Mouse (Mus musculus): Measurements from ENCODE around the gene Vps37d. TPM values are rescaled to one million over a fixed set of nuclear protein-coding genes. Genes with fewer than 3 reads are reported as not detected.

Gene Vps37d
- polyA plus RNA-seq (2015; fragmentation: Nextera tagmentation; extraction: Ambion mirVana): 17.8 and 19.1 TPM in 2 replicates

DNA sequence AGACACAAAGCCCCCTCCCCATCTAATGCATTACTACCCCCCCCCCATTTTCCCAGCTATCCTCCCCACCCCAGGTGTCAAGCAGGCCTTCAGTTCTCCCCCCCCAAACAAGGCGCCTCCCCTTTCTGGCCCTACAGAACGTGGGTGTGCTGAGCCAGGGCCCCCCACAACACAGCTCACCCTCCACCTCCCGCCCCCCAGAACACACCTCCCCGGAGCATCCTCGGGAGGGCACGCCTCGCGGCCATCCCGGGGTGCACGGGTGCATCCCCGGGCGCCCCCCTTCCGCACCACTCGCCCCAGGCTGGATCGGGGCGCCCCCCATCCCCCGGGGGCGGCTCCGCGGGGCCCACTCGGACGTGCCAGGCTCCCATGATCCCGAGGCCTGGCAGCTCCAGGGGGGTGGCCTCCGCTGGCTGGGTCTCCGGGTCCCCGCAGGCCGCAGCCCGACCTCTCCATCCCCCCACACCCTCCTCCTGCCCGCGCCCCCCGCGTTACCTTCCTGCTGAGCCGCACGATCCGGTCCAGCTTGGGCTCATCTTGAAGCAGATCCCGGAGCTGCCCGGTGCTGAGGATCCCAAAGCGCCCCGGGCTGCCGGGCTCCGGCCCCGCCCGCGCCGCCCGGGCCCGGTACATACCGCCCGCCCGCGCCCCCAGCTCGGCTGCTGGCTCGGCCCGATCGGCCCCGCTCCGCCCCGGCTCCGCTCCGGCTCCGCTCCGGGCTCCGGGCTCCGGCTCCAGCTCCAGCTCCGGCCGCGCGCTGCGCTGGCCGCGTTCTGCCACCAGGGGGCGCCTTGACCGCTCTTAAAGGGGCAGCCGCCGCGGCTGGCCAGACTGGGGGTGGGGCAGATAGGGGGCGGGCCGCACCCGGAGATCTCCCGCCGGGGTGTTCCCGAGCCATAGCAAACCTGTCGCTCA is at the start of gene Vps37d:
Gene Vps37d, minus strand, starts transcription at position 703 of the 918 bp plus-strand sequence.
- H3K36me3 ChIP-seq (ENCODE audit: poor library complexity, severe bottlenecking): peaks cover 26% of the 10 kb centered on the region
- peak; percentile 85 for ATAC-seq
- WGBS: 0% methylated on average over 32 of the region's 83 CpGs
- peaks cover 25% of the 10 kb centered on the region for H3K4me1 ChIP-seq
- peak within 1 kb of the TSS; percentile 90 for H3K27ac ChIP-seq
- peak within 1 kb of the TSS; percentile 78 for H3K4me2 ChIP-seq
- no peaks in the 10 kb centered on the region for H3K9me3 ChIP-seq (replicated peaks)
- peak within 1 kb of the TSS; percentile 99 for H3K9ac ChIP-seq
- peaks cover 10% of the 10 kb centered on the region; the same call in 1 of the 2 replicates for H3K27me3 ChIP-seq
- peak within 1 kb of the TSS; percentile 100 for H3K4me3 ChIP-seq

DNA sequence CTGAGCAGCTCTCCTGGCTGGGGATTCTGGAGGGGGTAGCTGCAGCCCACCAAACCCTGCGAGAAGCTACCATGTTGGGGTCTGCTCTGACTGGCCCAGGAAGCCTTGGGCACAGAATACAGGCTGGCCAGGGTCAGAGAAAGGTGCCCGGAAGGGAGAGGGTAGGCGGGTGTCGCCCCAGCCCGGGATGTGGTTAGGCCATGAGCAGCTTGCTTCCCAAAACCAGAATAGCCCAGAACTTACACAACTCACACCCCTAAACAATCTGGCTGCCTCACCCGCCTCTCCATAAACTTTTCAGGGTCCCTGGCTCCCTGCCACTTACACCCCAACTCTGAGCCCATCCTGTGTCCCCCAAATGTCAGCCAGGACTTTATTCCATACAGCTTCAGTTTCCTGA is 49.6 kb upstream of the Vps37d start:
- Histone ChIP-seq H3K4me2 (no peak overlapping the region), H3K27ac (no peak overlapping the region), H3K36me3 (ENCODE audit: poor library complexity, severe bottlenecking) (no peaks in the 10 kb centered on the region), H3K27me3 (peaks cover 33% of the 10 kb centered on the region), H3K4me1 (no peaks in the 10 kb centered on the region), H3K4me3 (no peak overlapping the region), H3K9me3 (replicated peaks) (no peaks in the 10 kb centered on the region), H3K9ac (no peak overlapping the region)
- WGBS: 74% methylated on average over 6 of the region's 6 CpGs
- ATAC-seq: no peak

DNA sequence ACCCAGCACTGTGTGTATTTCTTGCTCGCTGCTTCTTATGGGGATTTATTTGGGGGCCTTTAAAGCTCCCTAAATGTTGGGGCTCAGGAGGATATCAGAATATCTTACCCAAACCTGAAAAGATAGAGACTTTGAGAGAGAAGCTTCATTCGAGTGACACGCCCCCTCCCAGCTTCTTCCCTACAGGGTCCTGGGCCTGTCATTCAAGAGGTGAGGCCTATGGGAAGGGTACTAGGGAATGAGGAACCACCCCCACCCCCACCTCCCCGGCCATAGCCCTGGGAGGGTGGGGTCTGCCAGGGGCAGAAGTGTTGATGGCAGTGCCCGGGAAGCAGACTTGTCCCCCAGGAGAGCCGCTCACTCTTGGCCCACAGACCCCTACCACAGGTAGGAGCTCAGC is 48.1 kb upstream of the Vps37d start:
- H3K36me3 ChIP-seq (ENCODE audit: poor library complexity, severe bottlenecking): no peaks in the 10 kb centered on the region
- H3K4me1 ChIP-seq: no peaks in the 10 kb centered on the region
- H3K9ac ChIP-seq: no peak overlapping the region
- WGBS: 68% methylated on average over 6 of the region's 6 CpGs
- H3K9me3 ChIP-seq (replicated peaks): no peaks in the 10 kb centered on the region
- no peak overlapping the region for H3K4me2 ChIP-seq
- H3K27ac ChIP-seq: no peak overlapping the region
- ATAC-seq: no peak
- peaks cover 32% of the 10 kb centered on the region for H3K27me3 ChIP-seq
- H3K4me3 ChIP-seq: no peak overlapping the region

DNA sequence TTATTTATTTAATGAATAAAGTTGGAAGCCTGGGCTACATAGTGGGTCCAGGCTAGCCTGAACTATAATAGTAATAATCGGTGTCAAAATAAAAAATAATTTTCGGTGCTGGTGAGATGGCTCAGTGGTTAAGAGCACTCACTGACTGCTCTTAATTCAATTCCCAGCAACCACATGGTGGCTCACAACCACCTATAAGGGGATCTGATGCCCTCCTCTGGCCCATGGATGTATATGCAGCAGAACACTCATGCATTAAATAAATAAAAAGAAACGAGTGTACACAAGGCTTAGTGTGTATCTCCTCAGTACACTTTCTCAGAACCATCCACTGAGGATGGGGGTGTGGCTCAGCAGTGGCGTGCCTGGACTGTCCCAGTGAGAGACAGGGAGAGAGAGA is 42.7 kb upstream of the Vps37d start:
- H3K4me1 ChIP-seq: no peaks in the 10 kb centered on the region
- 71% methylated on average over 4 of the region's 4 CpGs for WGBS
- H3K9ac ChIP-seq: no peak overlapping the region
- H3K27me3 ChIP-seq: peaks cover 18% of the 10 kb centered on the region
- ATAC-seq: no peak
- no peaks in the 10 kb centered on the region for H3K36me3 ChIP-seq (ENCODE audit: poor library complexity, severe bottlenecking)
- no peak overlapping the region for H3K27ac ChIP-seq
- no peak overlapping the region for H3K4me3 ChIP-seq
- no peak overlapping the region for H3K4me2 ChIP-seq
- no peaks in the 10 kb centered on the region for H3K9me3 ChIP-seq (replicated peaks)

DNA sequence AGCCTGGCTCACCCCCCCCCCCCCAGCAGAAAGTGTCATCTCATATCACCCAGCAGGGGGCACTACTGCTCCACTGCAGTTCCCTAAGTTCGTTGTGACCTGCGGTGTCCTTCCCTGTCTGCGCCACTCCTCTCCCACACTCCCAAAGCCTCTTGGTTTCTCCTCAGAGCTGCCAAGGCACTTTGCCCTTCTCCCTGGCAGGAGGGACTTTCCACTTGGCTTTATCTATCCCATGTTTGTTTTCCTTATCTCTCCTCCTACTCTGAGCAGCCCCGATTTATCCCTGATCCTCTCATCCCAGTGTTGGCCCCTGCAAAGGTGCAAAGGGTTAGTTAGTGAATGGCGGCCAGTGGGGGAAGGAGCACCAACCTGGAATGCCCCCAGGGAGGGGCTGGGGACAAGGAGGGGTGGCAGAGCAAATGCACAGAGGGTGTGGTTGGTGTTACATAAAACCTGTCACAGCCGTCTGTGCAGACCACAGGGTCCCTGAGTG is 40.6 kb upstream of the Vps37d start:
- Histone ChIP-seq H3K27ac (no peak overlapping the region), H3K27me3 (peaks cover 17% of the 10 kb centered on the region), H3K4me2 (no peak overlapping the region), H3K36me3 (ENCODE audit: poor library complexity, severe bottlenecking) (no peaks in the 10 kb centered on the region), H3K4me3 (no peak overlapping the region), H3K9ac (no peak overlapping the region), H3K9me3 (replicated peaks) (no peaks in the 10 kb centered on the region), H3K4me1 (no peaks in the 10 kb centered on the region)
- WGBS: 27% methylated on average over 6 of the region's 6 CpGs
- 0 out of 2 replicates have a peak, but pooled peaks have one; percentile 8 for ATAC-seq

DNA sequence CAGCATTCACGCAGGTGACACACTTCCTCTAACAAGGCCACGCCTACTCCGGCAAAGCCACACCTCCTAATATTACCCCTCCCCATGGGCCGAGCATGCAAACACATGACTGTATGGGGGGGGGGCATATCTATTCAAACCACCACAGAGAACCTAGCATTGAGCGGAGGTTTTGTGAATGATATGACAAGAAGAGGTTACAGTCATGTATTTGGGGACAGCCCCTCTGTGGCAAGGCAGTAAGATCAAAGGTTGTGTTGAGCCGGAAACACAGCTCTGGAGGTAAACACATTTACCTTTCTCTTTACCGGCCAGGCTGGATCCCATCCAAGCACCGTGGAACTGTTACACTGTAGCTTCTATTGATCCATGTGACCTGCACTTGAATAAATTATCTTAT is 37.2 kb upstream of the Vps37d start:
- WGBS: 86% methylated on average over 8 of the region's 8 CpGs
- Histone ChIP-seq H3K9me3 (replicated peaks) (no peaks in the 10 kb centered on the region), H3K4me3 (no peak overlapping the region), H3K27ac (no peak overlapping the region), H3K27me3 (peaks cover 2% of the 10 kb centered on the region), H3K9ac (no peak overlapping the region), H3K4me2 (no peak overlapping the region), H3K4me1 (no peaks in the 10 kb centered on the region), H3K36me3 (ENCODE audit: poor library complexity, severe bottlenecking) (no peaks in the 10 kb centered on the region)
- ATAC-seq: no peak

DNA sequence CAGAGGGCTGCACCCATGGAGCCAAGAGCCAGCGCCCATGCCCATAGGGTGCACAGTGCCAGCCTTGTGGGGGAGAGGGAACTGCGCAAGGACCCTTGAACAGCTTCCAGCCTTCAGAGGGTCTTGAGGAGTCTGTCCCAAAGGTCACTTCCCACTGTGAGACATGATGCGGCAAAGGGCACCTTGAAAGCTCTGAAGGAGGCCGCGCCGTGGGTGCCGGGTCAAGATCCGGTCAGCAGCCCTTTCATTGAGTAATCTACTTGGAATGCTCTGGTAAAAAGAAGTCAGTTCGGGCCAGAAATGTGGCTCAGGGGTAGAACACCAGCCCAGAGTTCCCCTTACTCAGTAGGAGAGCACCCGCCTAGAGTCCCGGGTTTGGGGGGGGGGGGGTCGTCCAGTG is 35.7 kb upstream of the Vps37d start:
- Histone ChIP-seq H3K36me3 (ENCODE audit: poor library complexity, severe bottlenecking) (no peaks in the 10 kb centered on the region), H3K4me2 (no peak overlapping the region), H3K9me3 (replicated peaks) (no peaks in the 10 kb centered on the region), H3K27me3 (peaks cover 16% of the 10 kb centered on the region), H3K4me1 (no peaks in the 10 kb centered on the region), H3K9ac (no peak overlapping the region), H3K27ac (no peak overlapping the region), H3K4me3 (no peak overlapping the region)
- WGBS: 82% methylated on average over 12 of the region's 12 CpGs
- ATAC-seq: no peak

DNA sequence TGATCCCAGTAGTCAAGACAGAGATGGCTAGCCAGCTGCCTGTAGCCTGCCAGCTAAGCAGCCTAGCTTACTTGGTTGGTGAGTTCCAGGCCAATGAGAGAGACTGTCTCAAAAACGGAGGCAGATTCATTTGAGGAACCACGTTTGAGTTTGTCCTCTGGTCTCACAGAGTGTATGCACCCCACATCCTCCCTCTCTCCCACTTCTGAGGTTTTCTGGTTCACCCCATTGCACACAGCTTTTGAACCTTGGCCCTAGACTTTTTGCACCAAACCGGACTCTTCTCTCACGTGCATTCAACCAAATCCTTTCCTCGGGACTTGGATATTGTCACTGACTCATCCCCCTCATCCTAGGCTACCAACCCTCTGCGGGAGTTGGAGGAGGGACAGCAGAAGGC is 31.9 kb upstream of the Vps37d start:
- 80% methylated on average over 6 of the region's 6 CpGs for WGBS
- no peak overlapping the region for H3K9ac ChIP-seq
- no peaks in the 10 kb centered on the region for H3K9me3 ChIP-seq (replicated peaks)
- ATAC-seq: no peak
- H3K4me3 ChIP-seq: no peak overlapping the region
- H3K36me3 ChIP-seq (ENCODE audit: poor library complexity, severe bottlenecking): no peaks in the 10 kb centered on the region
- no peak overlapping the region for H3K27ac ChIP-seq
- H3K4me2 ChIP-seq: no peak overlapping the region
- peaks cover 53% of the 10 kb centered on the region for H3K27me3 ChIP-seq
- H3K4me1 ChIP-seq: peaks cover 14% of the 10 kb centered on the region

DNA sequence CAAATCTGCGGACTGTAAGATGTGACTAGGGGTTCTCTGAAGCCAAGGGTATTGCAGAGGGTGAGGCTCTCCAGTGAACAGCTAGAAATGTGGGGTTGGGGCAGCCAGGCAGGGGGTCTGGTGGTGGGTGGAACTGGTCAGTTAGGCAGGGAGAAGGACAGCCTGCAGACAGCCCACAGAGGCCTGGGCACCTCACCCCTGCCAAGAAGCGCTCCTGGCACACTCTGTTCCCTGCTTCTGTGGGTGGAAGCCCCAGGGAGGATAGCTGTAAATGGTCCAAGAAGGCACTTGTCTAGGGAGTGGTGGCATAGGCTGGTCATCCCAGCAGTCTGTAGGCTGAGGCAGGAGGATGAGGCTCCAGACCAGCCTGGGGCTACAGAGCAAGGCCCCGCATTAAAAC is 31.4 kb upstream of the Vps37d start:
- no peaks in the 10 kb centered on the region for H3K9me3 ChIP-seq (replicated peaks)
- peaks cover 14% of the 10 kb centered on the region for H3K4me1 ChIP-seq
- H3K27ac ChIP-seq: no peak overlapping the region
- no peak for ATAC-seq
- H3K4me3 ChIP-seq: no peak overlapping the region
- H3K36me3 ChIP-seq (ENCODE audit: poor library complexity, severe bottlenecking): no peaks in the 10 kb centered on the region
- no peak overlapping the region for H3K4me2 ChIP-seq
- 98% methylated on average over 3 of the region's 3 CpGs for WGBS
- H3K9ac ChIP-seq: no peak overlapping the region
- peaks cover 53% of the 10 kb centered on the region for H3K27me3 ChIP-seq

DNA sequence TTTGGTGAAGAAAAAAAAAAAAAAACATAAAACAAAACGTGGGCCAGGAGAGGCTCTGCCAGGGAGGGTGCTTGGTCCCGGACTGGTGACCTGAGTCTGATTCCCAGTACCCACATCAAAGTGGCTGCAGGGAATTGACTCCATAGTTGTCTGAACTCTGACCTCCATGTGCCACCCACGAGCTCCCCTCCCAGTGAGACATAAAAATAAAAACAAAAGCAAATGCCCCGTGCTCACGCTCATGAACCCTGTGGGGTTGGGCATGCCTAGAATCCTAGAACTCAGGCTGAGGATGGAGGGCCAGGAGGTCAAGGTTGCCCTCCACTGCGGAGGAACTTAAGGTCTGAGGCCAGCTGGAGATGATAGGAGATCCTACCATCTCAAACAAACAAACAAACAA is 31.0 kb upstream of the Vps37d start:
- no peak for ATAC-seq
- H3K4me2 ChIP-seq: no peak overlapping the region
- no peaks in the 10 kb centered on the region for H3K9me3 ChIP-seq (replicated peaks)
- no peak overlapping the region for H3K9ac ChIP-seq
- peaks cover 56% of the 10 kb centered on the region for H3K27me3 ChIP-seq
- H3K4me1 ChIP-seq: peaks cover 14% of the 10 kb centered on the region
- no peak overlapping the region for H3K27ac ChIP-seq
- 51% methylated on average over 6 of the region's 6 CpGs for WGBS
- no peaks in the 10 kb centered on the region for H3K36me3 ChIP-seq (ENCODE audit: poor library complexity, severe bottlenecking)
- no peak overlapping the region for H3K4me3 ChIP-seq

DNA sequence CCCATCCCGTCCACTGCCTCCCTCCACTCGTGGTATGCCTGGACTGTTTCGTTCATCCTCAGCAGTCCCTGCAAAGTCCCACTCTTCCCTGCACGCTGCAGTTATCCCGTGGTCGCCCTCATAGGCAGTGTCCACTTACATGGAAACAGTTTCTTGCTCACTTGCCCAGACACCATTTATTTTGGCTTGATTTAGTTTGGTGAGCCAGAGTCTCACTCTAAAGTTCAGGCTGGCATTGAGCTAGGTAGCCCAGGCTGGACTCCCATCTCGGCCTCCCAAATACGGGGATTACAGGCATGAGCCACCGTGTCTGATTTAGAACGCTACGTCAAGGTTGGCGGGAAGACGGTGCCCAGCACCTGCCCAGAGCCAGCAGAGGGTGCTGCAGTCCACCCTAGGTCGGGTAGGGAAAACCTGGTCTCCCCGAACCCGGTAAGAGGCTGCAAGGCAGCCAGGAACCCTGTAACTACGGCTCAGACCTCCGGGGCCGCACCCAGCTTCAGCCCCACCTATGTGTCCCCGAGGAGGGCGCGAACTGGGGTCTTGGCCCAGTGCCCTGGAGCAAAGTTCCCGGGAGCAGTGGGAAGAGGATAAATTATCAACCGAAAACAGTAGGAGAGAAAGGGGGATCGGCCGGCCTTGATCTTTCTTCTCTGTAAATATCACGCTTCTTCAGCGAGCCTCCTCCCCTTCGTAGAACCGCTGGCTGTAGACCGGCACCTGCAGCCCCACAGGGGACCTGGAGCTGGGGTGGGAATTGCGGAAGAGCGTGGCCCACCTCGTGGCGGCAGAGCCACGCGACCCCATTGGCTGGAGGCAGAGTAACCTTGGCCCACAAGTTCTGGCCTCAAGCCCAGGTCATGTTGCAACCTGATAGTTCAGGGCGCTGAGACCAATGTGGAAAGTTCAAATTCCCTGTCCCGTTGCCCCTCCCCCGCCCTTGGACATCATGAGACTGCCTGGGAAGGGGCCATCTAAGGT is 29.7 kb upstream of the Vps37d start:
- peak overlapping the region; percentile 48 for H3K4me3 ChIP-seq
- WGBS: 9% methylated on average over 39 of the region's 40 CpGs
- H3K4me1 ChIP-seq: peaks cover 14% of the 10 kb centered on the region
- no peak overlapping the region for H3K27ac ChIP-seq
- H3K9me3 ChIP-seq (replicated peaks): no peaks in the 10 kb centered on the region
- 0 out of 2 replicates have a peak, but pooled peaks have one; percentile 30 for ATAC-seq
- H3K4me2 ChIP-seq: peak overlapping the region; percentile 86
- H3K9ac ChIP-seq: no peak overlapping the region; the same call in 1 of the 2 replicates
- H3K36me3 ChIP-seq (ENCODE audit: poor library complexity, severe bottlenecking): no peaks in the 10 kb centered on the region
- H3K27me3 ChIP-seq: peaks cover 56% of the 10 kb centered on the region

All from forebrain, embryonic 13.5 days (tissue).